12 mouse cellular contexts compared by ENCODE assay signal in the genomic region with DNA sequence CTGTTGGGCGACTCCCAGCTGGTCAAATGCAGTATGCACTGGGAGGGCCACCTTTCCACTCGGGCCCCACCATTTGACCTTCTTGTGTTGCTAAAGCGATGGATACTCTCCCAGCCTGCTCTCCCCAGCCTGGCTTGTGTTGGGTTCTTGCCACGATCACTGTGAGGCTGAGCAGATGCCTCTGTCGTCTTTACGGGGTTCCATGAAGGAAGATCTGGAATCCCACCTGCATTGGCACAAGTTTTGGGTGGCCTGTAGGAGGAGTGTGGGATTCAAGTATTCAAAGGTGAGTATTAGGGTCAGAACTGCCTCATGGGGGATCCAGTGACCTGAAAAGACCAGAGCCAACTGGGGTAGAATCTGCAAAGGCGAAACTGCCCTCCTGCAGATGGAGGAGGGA. TPM values are rescaled to one million over a fixed set of nuclear protein-coding genes. Genes with fewer than 3 reads are reported as not detected.
DNase-seq lines count a peak whose midpoint lies in the region; ATAC-seq and TF ChIP-seq lines count a peak whose summit lies in the region.
"Had no signal": no experiment of that assay in that cellular context is flagged by ENCODE, and none has a peak within 500 bp of the region (broad histone marks: within the 10 kb centered on the region; RNA-seq: fewer than 3 reads in every experiment).

No protein-coding gene starts in this region.

- H3K4me1 ChIP-seq in lung, embryonic 14.5 days (ENCODE audit: insufficient read depth): 0 out of 2 replicates have a peak, but pooled peaks cover 3% of the 10 kb centered on the region

- H3K27ac ChIP-seq in gastrocnemius, adult 2 months: peak overlapping the region; percentile 100
- no peak overlapping the region for H3K27ac ChIP-seq in lung, embryonic 14.5 days (ENCODE audit: low read depth)
- H3K27ac ChIP-seq: lung, embryonic 15.5 days had no signal

- no peak overlapping the region for H3ac ChIP-seq in myocyte (ENCODE audit: control insufficient read depth, insufficient read length)

- no peaks in the 10 kb centered on the region for H3K27me3 ChIP-seq in lung, embryonic 14.5 days (ENCODE audit: insufficient read depth, low read length)
- H3K27me3 ChIP-seq in myocyte (ENCODE audit: control insufficient read depth, insufficient read depth, insufficient read length): no peaks in the 10 kb centered on the region
- H3K27me3 ChIP-seq: lung, embryonic 15.5 days had no signal

- no peak overlapping the region for H3K4me3 ChIP-seq in gastrocnemius, adult 2 months
- no peak overlapping the region for H3K4me3 ChIP-seq in lung, embryonic 14.5 days (ENCODE audit: low read depth, low read length)
- no peak overlapping the region for H3K4me3 ChIP-seq in myocyte
- H3K4me3 ChIP-seq: lung, embryonic 15.5 days had no signal

- peaks cover 73% of the 10 kb centered on the region for H3K36me3 ChIP-seq in lung, embryonic 14.5 days (ENCODE audit: insufficient read depth)
- peaks cover 46% of the 10 kb centered on the region for H3K36me3 ChIP-seq in myocyte (ENCODE audit: control insufficient read depth, insufficient read depth)

- no peak for TF ChIP-seq POLR2A in myocyte (IDR thresholded peaks at IDR 0.05; ENCODE audit: insufficient read length, low read depth)

- H3K9me3 ChIP-seq in lung, embryonic 14.5 days (ENCODE audit: low read depth, low read length): no peaks in the 10 kb centered on the region
- H3K9me3 ChIP-seq: lung, embryonic 15.5 days had no signal

- TF ChIP-seq CTCF in gastrocnemius, adult 2 months (IDR thresholded peaks at IDR 0.05): no peak
- TF ChIP-seq CTCF in lung, embryonic 14.5 days (IDR thresholded peaks at IDR 0.05; ENCODE audit: low read depth): peak; percentile 7; the same call in 1 of the 2 replicates

- H3K4me2 ChIP-seq in lung, embryonic 14.5 days: no peak overlapping the region
- H3K4me2 ChIP-seq in myocyte (ENCODE audit: low read depth): no peak overlapping the region
- H3K4me2 ChIP-seq: lung, embryonic 15.5 days had no signal

- H3K9ac ChIP-seq in lung, embryonic 14.5 days: no peak overlapping the region
- H3K9ac ChIP-seq: lung, embryonic 15.5 days had no signal

- peaks cover 22% of the 10 kb centered on the region for H3K79me2 ChIP-seq in myocyte (ENCODE audit: control insufficient read depth, insufficient read depth)

- ATAC-seq in lung, embryonic 14.5 days (ENCODE audit: insufficient read depth): no peak
- ATAC-seq: hindbrain, embryonic 16.5 days had no signal

- intact Hi-C loops in gastrocnemius, adult 2 months (cut with DNase I): no loop called here

- peak; percentile 54 for DNase-seq in gastrocnemius, adult 2 months
- DNase-seq in gastrocnemius, postnatal 25 days: no peak
- no peak for DNase-seq in lung, embryonic 14.5 days
- DNase-seq in lung, postnatal 25 days (ENCODE audit: low spot score): no peak
- peak; percentile 20 for DNase-seq in thymus, postnatal 4 days
- no peak for DNase-seq in thymus, adult 18-20 months
- DNase-seq in urinary bladder, adult 2 months (ENCODE audit: low spot score): no peak
- DNase-seq: right cerebral cortex, postnatal 25 days had no signal

- 82% methylated on average over 7 of the region's 7 CpGs for WGBS in lung, embryonic 14.5 days

TF ChIP-seq in myocyte, 11 proteins besides CTCF, POLR2A, EP300 and RAD21:
- TF ChIP-seq USF1 (IDR thresholded peaks at IDR 0.05; ENCODE audit: low read depth) (no peak), POLR2AphosphoS2 (IDR thresholded peaks at IDR 0.05; ENCODE audit: insufficient read length, low read depth) (peak; percentile 87), TCF3 (IDR thresholded peaks at IDR 0.05; ENCODE audit: insufficient read length, low read depth) (no peak)

RNA-seq across cellular contexts. Expression of a gene that starts 5.4 kb away (rescaled TPM):
- 1 to 10 TPM; 5.8 to 6.2 TPM for total RNA-seq in gastrocnemius, adult 2 months (2021)
- total RNA-seq in gastrocnemius, postnatal 25 days (2021): 1 to 10 TPM; 5.6 to 6.8 TPM
- 11.2 and 11.8 TPM in 2 replicates for polyA plus RNA-seq in lung, embryonic 14.5 days (2014; fragmentation: Nextera tagmentation; extraction: Ambion mirVana)
- 7.6 TPM for polyA plus RNA-seq in myocyte (2012; fragmentation: generic; extraction: Trizol)
- 7.0 and 8.4 TPM in 2 replicates for polyA plus RNA-seq in urinary bladder, adult 2 months (2012; rRNA removed)

RNA-seq across cellular contexts. Expression of a gene that starts 5.9 kb away (rescaled TPM):
- 100 to 1,000 TPM; 365 to 571 TPM for total RNA-seq in gastrocnemius, adult 2 months (2021)
- 100 to 1,000 TPM; 487 to 619 TPM for total RNA-seq in gastrocnemius, postnatal 25 days (2021)
- 16,801 and 17,929 TPM in 2 replicates for polyA plus RNA-seq in lung, embryonic 14.5 days (2014; fragmentation: Nextera tagmentation; extraction: Ambion mirVana)
- 2,198 TPM for polyA plus RNA-seq in myocyte (2012; fragmentation: generic; extraction: Trizol)
- 5,740 and 7,458 TPM in 2 replicates for polyA plus RNA-seq in urinary bladder, adult 2 months (2012; rRNA removed)

RNA-seq across cellular contexts. Expression of a gene that starts 59.5 kb away (rescaled TPM):
- total RNA-seq in gastrocnemius, adult 2 months (2021): 1 to 10 TPM; 4.4 to 7.3 TPM
- total RNA-seq in gastrocnemius, postnatal 25 days (2021): 10 to 100 TPM; 13.4 to 17.6 TPM
- polyA plus RNA-seq in lung, embryonic 14.5 days (2014; fragmentation: Nextera tagmentation; extraction: Ambion mirVana): 331 and 347 TPM in 2 replicates
- 180 TPM for polyA plus RNA-seq in myocyte (2012; fragmentation: generic; extraction: Trizol)
- 63.4 and 69.0 TPM in 2 replicates for polyA plus RNA-seq in urinary bladder, adult 2 months (2012; rRNA removed)
- total RNA-seq: neutrophil, adult 5-6 weeks had no signal

Comparison
In these comparisons a context has a peak if more than half of its experiments do, and no peak if none do; other contexts are left out.
1. DNase-seq: peak in gastrocnemius, adult 2 months (single experiment) and thymus, postnatal 4 days (single experiment); none in gastrocnemius, postnatal 25 days (single experiment), lung, embryonic 14.5 days (single experiment), lung, postnatal 25 days (single experiment), thymus, adult 18-20 months (0 of 2) and urinary bladder, adult 2 months (single experiment).